Mouse (Mus musculus) megakaryocyte, embryonic 14.5 days (primary cell): ENCODE measurements around the gene Hmga1.

Experiments
- FLI1 ChIP-seq: IDR thresholded peaks from 2 replicates; pipeline ENCODE4 v1.6.1; 2012; ENCODE audit warnings: low read length, inconsistent platforms, mixed read lengths
- GATA1 ChIP-seq: IDR thresholded peaks from 3 replicates; pipeline ENCODE4 v1.6.1; 2012; ENCODE audit warnings: mixed read lengths, low read length, inconsistent platforms, borderline replicate concordance

GRCm38 (mm10) chr17:27563771-27564244 is 7.5 kb downstream of the Hmga1 start:
- TF ChIP-seq FLI1 (no peak), GATA1 (no peak)
